Mouse (Mus musculus) forebrain, embryonic 13.5 days (tissue): ENCODE data around the gene Polr3b. TPM values are rescaled to one million over a fixed set of nuclear protein-coding genes. Genes with fewer than 3 reads are reported as not detected.

ENCODE experiments used
- ATAC-seq: fragments of 200-750 bp; cut with Nextera tagmentation; 2 replicates; pipeline ENCODE4 v1.8.0; 2017
- H3K27ac ChIP-seq: fragments of 300-500 bp; sonication (generic); 2 replicates; pipeline ENCODE4 v1.5.1; 2015; ENCODE audit warnings: inconsistent platforms, mild to moderate bottlenecking, moderate library complexity
- H3K27me3 ChIP-seq: fragments of 300-500 bp; sonication (generic); 2 replicates; pipeline ENCODE4 v1.6.1; 2015; ENCODE audit warnings: mild to moderate bottlenecking, inconsistent platforms
- H3K36me3 ChIP-seq: fragments of 300-500 bp; sonication (generic); 2 replicates; pipeline ENCODE4 v1.6.1; 2015; ENCODE audit warnings: mild to moderate bottlenecking, inconsistent platforms; ENCODE audit not compliant: poor library complexity, severe bottlenecking
- H3K4me1 ChIP-seq: fragments of 300-500 bp; sonication (generic); 2 replicates; pipeline ENCODE4 v1.6.1; 2015; ENCODE audit warnings: inconsistent platforms
- H3K4me2 ChIP-seq: fragments of 300-500 bp; sonication (generic); 2 replicates; pipeline ENCODE4 v1.6.1; 2015; ENCODE audit warnings: inconsistent platforms, mild to moderate bottlenecking, moderate library complexity
- H3K4me3 ChIP-seq: fragments of 300-500 bp; sonication (generic); 2 replicates; pipeline ENCODE4 v1.5.1; 2015; ENCODE audit warnings: mild to moderate bottlenecking, inconsistent platforms
- H3K9ac ChIP-seq: fragments of 300-500 bp; sonication (generic); 2 replicates; pipeline ENCODE4 v1.6.1; 2015; ENCODE audit warnings: mild to moderate bottlenecking, inconsistent platforms
- H3K9me3 ChIP-seq: fragments of 300-500 bp; sonication (generic); replicated peaks from 2 replicates; pipeline ENCODE4 v1.6.1; 2016; ENCODE audit warnings: inconsistent platforms
- WGBS: fragments of 180-500 bp; shearing (Covaris S2); methylation state at CpG from one replicate; pipeline ENCODE4 v1.1.7; 2015; 5-methylcytosine and 5-hydroxymethylcytosine counted together
- polyA plus RNA-seq: library from polyadenylated mRNA; unstranded; fragments of >200 nt; fragmentation: Nextera tagmentation; extraction: Ambion mirVana; gene quantifications from 2 replicates; pipeline ENCODE4 v1.2.1, GENCODE M21; 2015

Gene Polr3b
- polyA plus RNA-seq, 1 experiment from 2014 or later: 13.3 TPM

- H3K4me2 ChIP-seq: no peak overlapping the region
- H3K4me3 ChIP-seq: no peak overlapping the region
- WGBS: 90% methylated on average over 2 of the region's 2 CpGs
- H3K27me3 ChIP-seq: peaks cover under 1% of the 10 kb centered on the region; the same call in 1 of the 2 replicates
- no peak for ATAC-seq
- H3K9me3 ChIP-seq: no peaks in the 10 kb centered on the region
- H3K36me3 ChIP-seq: no peaks in the 10 kb centered on the region; the same call in 1 of the 2 replicates
- H3K9ac ChIP-seq: no peak overlapping the region
- 0 out of 2 replicates have a peak, but pooled peaks cover 4% of the 10 kb centered on the region for H3K4me1 ChIP-seq
- H3K27ac ChIP-seq: no peak overlapping the region
Measured at GRCm38 (mm10) chr10:84585294-84585650, 36.8 kb upstream of the Polr3b start.

- no peaks in the 10 kb centered on the region for H3K27me3 ChIP-seq
- H3K9ac ChIP-seq: no peak overlapping the region
- no peak overlapping the region for H3K4me2 ChIP-seq
- 88% methylated on average over 14 of the region's 14 CpGs for WGBS
- H3K27ac ChIP-seq: no peak overlapping the region
- no peaks in the 10 kb centered on the region; the same call in 1 of the 2 replicates for H3K36me3 ChIP-seq
- no peak overlapping the region for H3K4me3 ChIP-seq
- ATAC-seq: no peak
- H3K9me3 ChIP-seq: no peaks in the 10 kb centered on the region
- H3K4me1 ChIP-seq: no peaks in the 10 kb centered on the region
Measured at GRCm38 (mm10) chr10:84590956-84591355, 31.1 kb upstream of the Polr3b start.

GRCm38 (mm10) chr10:84591640-84592148 is 30.4 kb upstream of the Polr3b start:
- WGBS: 96% methylated on average over 2 of the region's 2 CpGs
- H3K36me3 ChIP-seq: no peaks in the 10 kb centered on the region; the same call in 1 of the 2 replicates
- ATAC-seq: no peak

GRCm38 (mm10) chr10:84592745-84593144 is 29.3 kb upstream of the Polr3b start:
- Histone ChIP-seq H3K4me1 (no peaks in the 10 kb centered on the region), H3K4me2 (no peak overlapping the region), H3K4me3 (no peak overlapping the region), H3K27ac (no peak overlapping the region), H3K9me3 (no peaks in the 10 kb centered on the region), H3K36me3 (no peaks in the 10 kb centered on the region), H3K27me3 (no peaks in the 10 kb centered on the region), H3K9ac (no peak overlapping the region)
- no peak for ATAC-seq
- WGBS: 47% methylated on average over 3 of the region's 3 CpGs

More at GRCm38 (mm10) chr10:84591640-84592148, 30.4 kb upstream of the Polr3b start:
- Histone ChIP-seq H3K4me2 (no peak overlapping the region), H3K9me3 (no peaks in the 10 kb centered on the region), H3K4me1 (no peaks in the 10 kb centered on the region), H3K9ac (no peak overlapping the region), H3K27me3 (no peaks in the 10 kb centered on the region), H3K27ac (no peak overlapping the region), H3K4me3 (no peak overlapping the region)

- ATAC-seq: no peak
- Histone ChIP-seq H3K36me3 (no peaks in the 10 kb centered on the region), H3K27me3 (no peaks in the 10 kb centered on the region), H3K4me2 (no peak overlapping the region), H3K9ac (no peak overlapping the region), H3K27ac (no peak overlapping the region), H3K4me3 (no peak overlapping the region), H3K9me3 (no peaks in the 10 kb centered on the region), H3K4me1 (no peaks in the 10 kb centered on the region)
- WGBS: 76% methylated on average over 3 of the region's 3 CpGs
Measured at GRCm38 (mm10) chr10:84597127-84597785, 24.8 kb upstream of the Polr3b start.

GRCm38 (mm10) chr10:84598172-84598571 is 23.9 kb upstream of the Polr3b start:
- Histone ChIP-seq H3K9me3 (no peaks in the 10 kb centered on the region), H3K27ac (no peak overlapping the region), H3K4me3 (no peak overlapping the region), H3K4me2 (no peak overlapping the region), H3K9ac (no peak overlapping the region), H3K27me3 (no peaks in the 10 kb centered on the region), H3K36me3 (no peaks in the 10 kb centered on the region), H3K4me1 (no peaks in the 10 kb centered on the region)
- no peak for ATAC-seq
- 38% methylated on average over 1 of the region's 1 CpGs for WGBS

GRCm38 (mm10) chr10:84600136-84600535 is 22.0 kb upstream of the Polr3b start:
- 81% methylated on average over 6 of the region's 6 CpGs for WGBS
- no peaks in the 10 kb centered on the region for H3K27me3 ChIP-seq
- no peak for ATAC-seq

GRCm38 (mm10) chr10:84604335-84604734 is 17.8 kb upstream of the Polr3b start:
- Histone ChIP-seq H3K4me2 (no peak overlapping the region), H3K36me3 (0 out of 2 replicates have a peak, but pooled peaks cover 4% of the 10 kb centered on the region), H3K9ac (no peak overlapping the region), H3K4me3 (no peak overlapping the region), H3K9me3 (no peaks in the 10 kb centered on the region), H3K4me1 (no peaks in the 10 kb centered on the region), H3K27ac (no peak overlapping the region), H3K27me3 (no peaks in the 10 kb centered on the region)
- WGBS: 44% methylated on average over 1 of the region's 1 CpGs
- no peak for ATAC-seq

More at GRCm38 (mm10) chr10:84600136-84600535, 22.0 kb upstream of the Polr3b start:
- Histone ChIP-seq H3K4me2 (no peak overlapping the region), H3K9ac (no peak overlapping the region), H3K4me3 (no peak overlapping the region), H3K27ac (no peak overlapping the region), H3K9me3 (no peaks in the 10 kb centered on the region), H3K4me1 (no peaks in the 10 kb centered on the region), H3K36me3 (no peaks in the 10 kb centered on the region)

GRCm38 (mm10) chr10:84608361-84608760 is 13.7 kb upstream of the Polr3b start:
- no peak overlapping the region for H3K4me3 ChIP-seq
- H3K36me3 ChIP-seq: 0 out of 2 replicates have a peak, but pooled peaks cover 4% of the 10 kb centered on the region

GRCm38 (mm10) chr10:84610324-84610723 is 11.8 kb upstream of the Polr3b start:
- Histone ChIP-seq H3K9me3 (no peaks in the 10 kb centered on the region), H3K27ac (no peak overlapping the region), H3K36me3 (0 out of 2 replicates have a peak, but pooled peaks cover 4% of the 10 kb centered on the region), H3K9ac (no peak overlapping the region), H3K4me3 (no peak overlapping the region), H3K27me3 (no peaks in the 10 kb centered on the region), H3K4me1 (no peaks in the 10 kb centered on the region), H3K4me2 (no peak overlapping the region)
- WGBS: 72% methylated on average over 4 of the region's 4 CpGs
- ATAC-seq: no peak

More at GRCm38 (mm10) chr10:84608361-84608760, 13.7 kb upstream of the Polr3b start:
- no peak overlapping the region for H3K27ac ChIP-seq
- no peaks in the 10 kb centered on the region for H3K27me3 ChIP-seq
- H3K9me3 ChIP-seq: no peaks in the 10 kb centered on the region
- no peak overlapping the region for H3K4me2 ChIP-seq
- no peak overlapping the region for H3K9ac ChIP-seq
- whole genome bisulfite sequencing: 85% methylated on average over 3 of the region's 3 CpGs
- ATAC-seq: no peak
- no peaks in the 10 kb centered on the region for H3K4me1 ChIP-seq

GRCm38 (mm10) chr10:84610783-84611182 is 11.3 kb upstream of the Polr3b start:
- Histone ChIP-seq H3K9ac (no peak overlapping the region), H3K9me3 (no peaks in the 10 kb centered on the region), H3K4me3 (no peak overlapping the region), H3K4me2 (no peak overlapping the region), H3K4me1 (no peaks in the 10 kb centered on the region), H3K27me3 (no peaks in the 10 kb centered on the region), H3K36me3 (0 out of 2 replicates have a peak, but pooled peaks cover 4% of the 10 kb centered on the region), H3K27ac (no peak overlapping the region)
- WGBS: 74% methylated on average over 3 of the region's 3 CpGs
- ATAC-seq: no peak

- no peaks in the 10 kb centered on the region for H3K9me3 ChIP-seq
- H3K9ac ChIP-seq: no peak overlapping the region
- no peak overlapping the region for H3K27ac ChIP-seq
- H3K27me3 ChIP-seq: no peaks in the 10 kb centered on the region
- ATAC-seq: no peak
- no peak overlapping the region for H3K4me2 ChIP-seq
- H3K36me3 ChIP-seq: no peaks in the 10 kb centered on the region
- 43% methylated on average over 3 of the region's 3 CpGs for WGBS
- no peaks in the 10 kb centered on the region for H3K4me1 ChIP-seq
- H3K4me3 ChIP-seq: no peak overlapping the region
Measured at GRCm38 (mm10) chr10:84611664-84612063, 10.4 kb upstream of the Polr3b start.
